Mouse (Mus musculus) erythroblast, embryonic 14.5 days (primary cell): ENCODE data around the gene Pgm2. TPM values are rescaled to one million over a fixed set of nuclear protein-coding genes. Genes with fewer than 3 reads are reported as not detected.

Experiments used
- H3K27me3 ChIP-seq: 2 replicates; pipeline ENCODE4 v1.6.1; 2012; ENCODE audit warnings: inconsistent platforms; ENCODE audit not compliant: control insufficient read depth
- H3K36me3 ChIP-seq: 2 replicates; pipeline ENCODE4 v1.6.1; 2012; ENCODE audit warnings: mild to moderate bottlenecking, inconsistent platforms; ENCODE audit not compliant: control insufficient read depth
- H3K4me1 ChIP-seq: 2 replicates; pipeline ENCODE4 v1.6.1; 2012; ENCODE audit warnings: inconsistent platforms; ENCODE audit not compliant: control insufficient read depth
- H3K4me3 ChIP-seq: replicated peaks from 2 replicates; pipeline ENCODE3; 2012; ENCODE audit warnings: moderate library complexity, mild to moderate bottlenecking, inconsistent platforms
- H3K9me3 ChIP-seq: 2 replicates; pipeline ENCODE4 v1.6.1; 2012; ENCODE audit warnings: low read length, inconsistent platforms, mixed read lengths; ENCODE audit not compliant: control insufficient read depth
- GATA1 ChIP-seq: IDR thresholded peaks from 2 replicates; pipeline ENCODE4 v1.6.1; 2012; ENCODE audit warnings: low read length, inconsistent platforms, mixed read lengths
- TAL1 ChIP-seq: IDR thresholded peaks from 3 replicates; pipeline ENCODE4 v1.6.1; 2012; ENCODE audit warnings: low read length, inconsistent platforms, mixed read lengths
- polyA plus RNA-seq: library from polyadenylated mRNA; stranded (reverse); fragments of >175 nt; gene quantifications from 2 replicates; pipeline ENCODE4 v1.2.3, GENCODE M21; 2012

Gene Pgm2
- polyA plus RNA-seq, 1 experiment: 0.68 TPM

- peaks cover 48% of the 10 kb centered on the region for H3K36me3 ChIP-seq
- no peaks in the 10 kb centered on the region for H3K4me1 ChIP-seq
- peaks cover 9% of the 10 kb centered on the region; the same call in 1 of the 2 replicates for H3K9me3 ChIP-seq
- TF ChIP-seq TAL1 (no peak), GATA1 (no peak)
- no peak overlapping the region for H3K4me3 ChIP-seq
- H3K27me3 ChIP-seq: no peaks in the 10 kb centered on the region
These were observed 21.5 kb downstream of the Pgm2 start for GRCm38 (mm10) chr5:64114210-64114609.

GRCm38 (mm10) chr5:64117191-64117590, 24.4 kb downstream of the Pgm2 start:
- Histone ChIP-seq H3K9me3 (peaks cover 9% of the 10 kb centered on the region; the same call in 1 of the 2 replicates), H3K27me3 (no peaks in the 10 kb centered on the region), H3K4me1 (no peaks in the 10 kb centered on the region), H3K36me3 (peaks cover 35% of the 10 kb centered on the region), H3K4me3 (no peak overlapping the region)
- TF ChIP-seq TAL1: no peak
- TF ChIP-seq GATA1: no peak

GRCm38 (mm10) chr5:64125783-64126182, 33.0 kb downstream of the Pgm2 start:
- peaks cover 13% of the 10 kb centered on the region for H3K36me3 ChIP-seq
- H3K9me3 ChIP-seq: no peaks in the 10 kb centered on the region
- no peaks in the 10 kb centered on the region; the same call in 1 of the 2 replicates for H3K4me1 ChIP-seq
- no peak overlapping the region for H3K4me3 ChIP-seq
- H3K27me3 ChIP-seq: no peaks in the 10 kb centered on the region
- TF ChIP-seq TAL1 (no peak), GATA1 (no peak)

- Histone ChIP-seq H3K4me1 (no peaks in the 10 kb centered on the region; the same call in 1 of the 2 replicates), H3K36me3 (peaks cover 8% of the 10 kb centered on the region), H3K9me3 (no peaks in the 10 kb centered on the region), H3K27me3 (no peaks in the 10 kb centered on the region), H3K4me3 (no peak overlapping the region)
- no peak for TF ChIP-seq TAL1
- no peak for TF ChIP-seq GATA1
These were observed 38.8 kb downstream of the Pgm2 start for GRCm38 (mm10) chr5:64131550-64131949.

GRCm38 (mm10) chr5:64133901-64134300, 41.2 kb downstream of the Pgm2 start:
- no peaks in the 10 kb centered on the region for H3K9me3 ChIP-seq
- H3K27me3 ChIP-seq: no peaks in the 10 kb centered on the region
- no peaks in the 10 kb centered on the region for H3K36me3 ChIP-seq
- no peaks in the 10 kb centered on the region; the same call in 1 of the 2 replicates for H3K4me1 ChIP-seq
- no peak for TF ChIP-seq GATA1
- no peak for TF ChIP-seq TAL1
- no peak overlapping the region for H3K4me3 ChIP-seq

GRCm38 (mm10) chr5:64136325-64136724, 43.6 kb downstream of the Pgm2 start:
- no peaks in the 10 kb centered on the region for H3K36me3 ChIP-seq
- TF ChIP-seq GATA1: no peak
- no peak for TF ChIP-seq TAL1
- no peaks in the 10 kb centered on the region for H3K4me1 ChIP-seq
- H3K27me3 ChIP-seq: no peaks in the 10 kb centered on the region
- H3K9me3 ChIP-seq: no peaks in the 10 kb centered on the region
- no peak overlapping the region for H3K4me3 ChIP-seq

- H3K9me3 ChIP-seq: no peaks in the 10 kb centered on the region
- H3K27me3 ChIP-seq: no peaks in the 10 kb centered on the region; the same call in 1 of the 2 replicates
- H3K36me3 ChIP-seq: no peaks in the 10 kb centered on the region
- no peak overlapping the region for H3K4me3 ChIP-seq
- TF ChIP-seq GATA1: no peak
- no peaks in the 10 kb centered on the region for H3K4me1 ChIP-seq
These were observed 47.5 kb downstream of the Pgm2 start for GRCm38 (mm10) chr5:64140202-64140601.

- H3K36me3 ChIP-seq: no peaks in the 10 kb centered on the region
- no peaks in the 10 kb centered on the region for H3K9me3 ChIP-seq
- peaks cover 3% of the 10 kb centered on the region; the same call in 1 of the 2 replicates for H3K27me3 ChIP-seq
- H3K4me1 ChIP-seq: peaks cover 12% of the 10 kb centered on the region
- TF ChIP-seq TAL1 (no peak), GATA1 (no peak)
- no peak overlapping the region for H3K4me3 ChIP-seq
These were observed 51.6 kb downstream of the Pgm2 start for GRCm38 (mm10) chr5:64144315-64144714.

GRCm38 (mm10) chr5:64146384-64147005, 53.7 kb downstream of the Pgm2 start:
- H3K9me3 ChIP-seq: no peaks in the 10 kb centered on the region
- no peaks in the 10 kb centered on the region for H3K36me3 ChIP-seq
- H3K4me3 ChIP-seq: no peak overlapping the region
- peaks cover 3% of the 10 kb centered on the region; the same call in 1 of the 2 replicates for H3K27me3 ChIP-seq
- H3K4me1 ChIP-seq: peaks cover 26% of the 10 kb centered on the region
- no peak for TF ChIP-seq TAL1
- TF ChIP-seq GATA1: no peak
